Mouse (Mus musculus) G1E-ER4 (cell line): Measurements from ENCODE around the gene Klhl2. TPM values are rescaled to one million over a fixed set of nuclear protein-coding genes. Genes with fewer than 3 reads are reported as not detected.

ENCODE experiments used
- GATA1 ChIP-seq: IDR thresholded peaks from one replicate; pipeline ENCODE4 v1.8.0; 2012; ENCODE audit warnings: low read length, inconsistent platforms
- polyA plus RNA-seq: library from polyadenylated mRNA; stranded (reverse); fragments of >175 nt; gene quantifications from 2 replicates; pipeline ENCODE4 v1.2.3, GENCODE M21; 2012

Klhl2 gene
- polyA plus RNA-seq, 1 experiment, result 5.7 TPM

GRCm38 (mm10) chr8:64798503-64798902 lies 51.3 kb downstream of the Klhl2 start:
- TF ChIP-seq GATA1, result no peak

DNA sequence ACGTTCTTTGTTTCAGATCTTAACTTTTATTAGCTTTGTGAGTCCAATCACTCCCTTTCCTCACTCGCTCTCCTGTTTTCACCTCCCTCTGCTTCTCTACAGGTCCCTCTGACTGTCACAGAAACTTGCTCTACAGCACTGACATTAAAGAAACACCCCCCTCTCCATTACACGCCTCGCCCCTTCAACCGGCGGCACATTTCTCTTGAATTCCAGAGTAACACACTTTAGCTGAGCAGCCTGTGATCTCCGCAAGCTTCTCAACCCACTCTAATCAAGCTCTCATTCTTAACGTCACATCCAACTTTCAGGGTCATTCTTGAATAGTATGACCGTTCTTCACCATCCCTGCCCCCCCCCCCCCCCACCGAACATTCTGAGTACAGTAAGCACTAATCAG lies 52.1 kb downstream of the Klhl2 start:
- no peak for TF ChIP-seq GATA1

DNA sequence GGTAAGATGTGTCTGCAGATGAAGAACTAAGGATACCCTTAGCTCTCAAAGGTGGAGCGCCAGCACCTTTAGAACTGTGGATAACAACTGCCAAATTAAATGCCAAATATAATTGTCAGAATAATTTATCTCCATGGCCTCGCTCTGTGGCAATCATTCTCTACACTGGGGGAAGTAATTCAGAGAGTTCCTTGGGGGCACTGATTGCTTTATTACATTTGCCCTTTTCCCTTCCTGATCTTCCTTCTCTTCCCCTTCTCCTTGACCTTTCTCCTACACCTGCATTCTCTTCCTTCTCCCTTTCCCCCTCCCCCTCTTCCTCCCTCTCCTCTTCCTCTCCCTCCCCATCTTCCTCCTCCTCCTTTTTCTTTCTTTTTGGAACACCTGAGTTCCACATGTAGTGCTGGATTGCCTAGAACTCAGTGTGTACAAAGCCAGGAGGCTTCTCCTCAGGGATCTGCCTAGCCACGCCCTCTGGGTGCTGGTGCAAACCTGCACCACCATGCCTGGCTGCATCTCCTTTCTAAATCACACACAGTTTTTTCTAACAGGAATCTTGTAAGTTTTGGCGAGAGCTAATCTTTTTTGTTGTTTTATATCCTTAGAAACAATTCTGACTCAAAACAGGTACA lies 58.5 kb downstream of the Klhl2 start:
- no peak for TF ChIP-seq GATA1

DNA sequence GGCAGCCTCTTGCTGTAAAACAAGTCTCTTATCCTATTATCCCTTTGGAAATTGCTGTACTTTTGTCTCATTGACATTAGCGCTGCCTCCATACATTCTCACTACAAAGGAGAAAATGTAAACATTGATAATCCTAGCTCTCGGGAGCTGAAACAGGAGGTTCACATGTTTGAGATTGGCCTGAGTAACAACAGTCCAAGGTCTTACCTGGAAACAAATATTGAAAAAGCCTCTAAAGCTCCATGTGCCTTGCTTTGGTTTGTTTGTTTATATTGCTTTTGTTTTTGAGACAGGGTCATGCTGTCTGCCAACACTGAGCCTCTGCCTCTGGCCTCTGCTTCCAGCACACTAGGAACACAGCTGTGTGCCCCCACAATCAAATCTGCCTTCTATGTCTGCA lies 59.4 kb downstream of the Klhl2 start:
- TF ChIP-seq GATA1, result no peak

DNA sequence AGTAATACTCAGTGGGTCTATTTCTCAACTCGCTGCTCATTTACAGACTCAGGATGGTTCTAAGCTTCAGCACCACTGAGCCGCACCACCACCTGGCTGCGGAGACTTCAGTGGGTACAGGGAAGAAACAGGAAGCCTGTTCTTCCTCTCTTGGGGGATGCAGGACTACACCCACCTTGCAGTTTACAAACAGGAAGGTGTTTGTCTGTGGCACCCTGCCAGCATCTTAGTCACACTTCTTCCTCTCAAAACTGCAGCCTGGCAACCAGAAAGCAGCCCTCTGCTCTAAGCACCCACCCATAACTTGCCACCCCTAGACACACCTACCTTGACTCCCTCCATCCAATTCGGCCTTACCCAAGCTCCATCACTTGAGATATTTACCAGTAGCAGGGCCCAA lies 61.1 kb downstream of the Klhl2 start:
- no peak for TF ChIP-seq GATA1

GRCm38 (mm10) chr8:64786801-64787200 lies 63.0 kb downstream of the Klhl2 start:
- no peak for TF ChIP-seq GATA1

DNA sequence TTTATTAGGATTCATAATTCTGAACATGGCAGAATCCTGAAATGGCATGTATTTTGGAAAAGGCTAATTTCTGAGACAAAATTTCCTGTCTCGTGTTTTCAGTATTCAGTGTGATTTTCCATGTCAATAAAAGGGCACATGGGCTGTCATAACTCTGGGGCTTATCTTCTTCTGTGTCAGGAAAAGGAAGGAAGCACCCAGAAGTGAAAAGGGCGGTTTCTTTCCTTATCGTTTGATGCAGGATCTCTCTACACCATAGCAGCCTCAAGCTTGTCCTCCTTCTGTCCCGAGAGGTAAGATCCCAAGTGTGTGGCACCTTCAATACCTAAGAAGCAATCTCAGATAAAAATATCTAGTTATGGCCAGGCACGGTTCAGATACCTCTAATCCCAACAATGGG lies 65.6 kb downstream of the Klhl2 start:
- TF ChIP-seq GATA1, result no peak

GRCm38 (mm10) chr8:64781947-64782346 lies 67.9 kb downstream of the Klhl2 start:
- TF ChIP-seq GATA1, result no peak

DNA sequence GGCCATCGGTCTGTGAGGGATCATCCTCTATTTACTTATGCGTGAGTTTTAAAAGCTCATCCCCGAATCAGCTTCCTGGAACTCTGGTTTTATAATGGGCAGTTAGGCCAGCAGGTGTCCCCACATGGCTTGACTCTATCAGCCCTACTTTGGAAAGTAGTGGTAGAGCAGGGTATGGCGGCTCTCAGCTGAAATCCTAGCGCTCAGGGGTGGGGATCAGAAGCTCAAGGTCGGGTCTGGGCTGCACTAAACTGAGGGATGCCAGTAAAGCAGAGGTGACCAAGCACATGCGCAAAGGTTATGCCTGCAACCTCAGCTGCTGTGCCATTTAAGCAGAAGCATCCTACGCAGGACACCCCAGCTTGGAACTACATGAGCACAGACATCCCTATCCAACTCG lies 71.9 kb downstream of the Klhl2 start:
- TF ChIP-seq GATA1, result no peak

GRCm38 (mm10) chr8:64774136-64774535 lies 75.7 kb downstream of the Klhl2 start:
- no peak for TF ChIP-seq GATA1

- TF ChIP-seq GATA1, result no peak
Measured at GRCm38 (mm10) chr8:64770814-64771213, 79.0 kb downstream of the Klhl2 start.

DNA sequence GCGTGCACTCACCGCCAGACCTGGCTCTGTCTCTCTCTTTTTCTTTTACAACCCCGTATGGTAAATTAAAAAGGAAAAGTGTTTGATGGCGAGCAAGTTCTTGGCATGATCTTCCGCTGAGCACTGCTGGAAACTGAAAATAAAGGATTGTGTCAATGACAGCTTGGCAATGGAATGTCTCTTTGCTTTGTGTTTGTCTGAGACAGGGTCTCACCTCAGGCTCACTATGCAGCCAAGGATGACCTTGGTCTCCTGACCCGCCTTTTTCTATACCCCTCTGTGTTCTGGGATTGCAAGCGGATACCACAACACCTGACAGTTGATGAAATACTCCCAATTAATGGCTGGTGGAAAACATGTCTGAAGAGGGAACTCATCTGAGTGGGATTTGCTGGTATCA lies 80.2 kb downstream of the Klhl2 start:
- TF ChIP-seq GATA1, result no peak

DNA sequence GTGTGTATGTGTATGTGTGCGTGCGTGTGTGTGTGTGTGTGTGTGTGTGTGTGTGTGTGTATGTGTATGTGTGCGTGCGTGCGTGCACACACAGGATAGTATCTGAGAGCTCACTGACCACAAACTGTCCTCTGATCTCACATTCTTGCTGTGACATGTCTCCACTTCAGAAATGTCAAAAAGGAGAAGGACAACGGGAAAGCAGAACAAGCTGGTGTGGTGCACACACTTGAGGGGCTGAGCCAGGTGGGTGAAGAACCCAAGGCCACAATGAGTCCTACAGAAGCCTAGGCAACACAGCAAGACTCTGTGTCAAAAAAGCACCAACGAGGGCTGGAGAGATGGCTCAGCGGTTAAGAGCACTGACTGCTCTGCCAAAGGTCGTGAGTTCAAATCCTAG lies 81.2 kb downstream of the Klhl2 start:
- no peak for TF ChIP-seq GATA1

GRCm38 (mm10) chr8:64767047-64767446 lies 82.8 kb downstream of the Klhl2 start:
- TF ChIP-seq GATA1, result no peak

- no peak for TF ChIP-seq GATA1
Measured at GRCm38 (mm10) chr8:64764075-64764474, 85.7 kb downstream of the Klhl2 start.

- no peak for TF ChIP-seq GATA1
Measured at GRCm38 (mm10) chr8:64762751-64763150, 87.1 kb downstream of the Klhl2 start.

GRCm38 (mm10) chr8:64761430-64761829 lies 88.4 kb downstream of the Klhl2 start:
- no peak for TF ChIP-seq GATA1

GRCm38 (mm10) chr8:64757956-64758355 lies 91.9 kb downstream of the Klhl2 start:
- no peak for TF ChIP-seq GATA1
